Mouse (Mus musculus) kidney, adult 2 months (tissue): ENCODE data around the gene Grin2d. TPM values are rescaled to one million over a fixed set of nuclear protein-coding genes. Genes with fewer than 3 reads are reported as not detected.

Source experiments
- DNase-seq: peaks from one replicate; pipeline ENCODE4 v3.0.0; 2021
- H3K27ac ChIP-seq: fragments of 200-500 bp; 2 replicates; pipeline ENCODE4 v1.5.1; 2012; ENCODE audit warnings: low read depth, low read length, control low read depth, inconsistent platforms; ENCODE audit not compliant: insufficient read depth
- H3K27me3 ChIP-seq: fragments of 200-500 bp; replicated peaks from 2 replicates; pipeline ENCODE4 v1.6.1; 2012; ENCODE audit warnings: mild to moderate bottlenecking, moderate library complexity, low read length, inconsistent platforms; ENCODE audit not compliant: control insufficient read depth, insufficient read depth
- H3K36me3 ChIP-seq: fragments of 200-500 bp; 2 replicates; pipeline ENCODE4 v1.6.1; 2012; ENCODE audit warnings: mild to moderate bottlenecking, moderate library complexity, low read length, inconsistent platforms; ENCODE audit not compliant: control insufficient read depth, insufficient read depth
- H3K4me1 ChIP-seq: fragments of 200-500 bp; 2 replicates; pipeline ENCODE4 v1.6.1; 2011; ENCODE audit warnings: low read length; ENCODE audit not compliant: control insufficient read depth, insufficient read depth
- H3K4me3 ChIP-seq: fragments of 200-500 bp; 2 replicates; pipeline ENCODE4 v1.5.1; 2011; ENCODE audit warnings: mild to moderate bottlenecking, low read depth, low read length, control low read depth; ENCODE audit not compliant: insufficient read depth
- CTCF ChIP-seq: fragments of 200-500 bp; conservative IDR thresholded peaks from 2 replicates; pipeline ENCODE4 v1.5.1; 2011; ENCODE audit warnings: low read depth, mild to moderate bottlenecking, control low read depth, low read length, moderate library complexity, mixed read lengths; ENCODE audit not compliant: insufficient read depth, insufficient read length
- POLR2A ChIP-seq: fragments of 200-500 bp; IDR thresholded peaks from one replicate; pipeline ENCODE4 v1.6.1; 2011; ENCODE audit warnings: low read depth, low read length, control low read depth
- WGBS: fragments of 180-500 bp; shearing (Covaris S2); methylation state at CpG from one replicate; pipeline ENCODE4 v1.1.7; 2018; 5-methylcytosine and 5-hydroxymethylcytosine counted together
- polyA plus RNA-seq: library from polyadenylated mRNA; depleted of rRNA; stranded (reverse); fragments of >200 nt; gene quantifications from 2 replicates; pipeline ENCODE4 v1.2.3, GENCODE M21; 2012

Grin2d gene
- polyA plus RNA-seq, 1 experiment = 0.45 TPM

GRCm38 (mm10) chr7:45831128-45831525 lies 47.1 kb downstream of the Grin2d start:
- TF ChIP-seq POLR2A = no peak
- no peak for TF ChIP-seq CTCF
- DNase-seq = no peak
- Histone ChIP-seq H3K36me3 (no peaks in the 10 kb centered on the region), H3K27ac (peak overlapping the region; percentile 99; the same call in 1 of the 2 replicates), H3K27me3 (peaks cover 4% of the 10 kb centered on the region), H3K4me1 (peaks cover 5% of the 10 kb centered on the region; the same call in 1 of the 2 replicates), H3K4me3 (peak overlapping the region; percentile 100)
- WGBS = 26% methylated on average over 5 of the region's 5 CpGs

- WGBS = under 1% methylated on average over 35 of the region's 35 CpGs
- no peaks in the 10 kb centered on the region for H3K36me3 ChIP-seq
Observed at GRCm38 (mm10) chr7:45830427-45831127, 47.6 kb downstream of the Grin2d start, which contains the start of gene Grwd1. Gene Grwd1 (minus strand): TSS chr7:45830944.

GRCm38 (mm10) chr7:45826631-45827030 lies 51.5 kb downstream of the Grin2d start:
- WGBS = 90% methylated on average over 7 of the region's 7 CpGs
- Histone ChIP-seq H3K4me1 (peaks cover 5% of the 10 kb centered on the region; the same call in 1 of the 2 replicates), H3K4me3 (no peak overlapping the region), H3K27ac (no peak overlapping the region), H3K36me3 (no peaks in the 10 kb centered on the region), H3K27me3 (no peaks in the 10 kb centered on the region)
- DNase-seq = no peak
- TF ChIP-seq CTCF (no peak), POLR2A (no peak)

More at GRCm38 (mm10) chr7:45830427-45831127, 47.6 kb downstream of the Grin2d start, which contains the start of gene Grwd1:
- Histone ChIP-seq H3K27me3 (peaks cover 4% of the 10 kb centered on the region), H3K4me3 (peak within 1 kb of the TSS; percentile 100), H3K27ac (peak within 1 kb of the TSS; percentile 99), H3K4me1 (peaks cover 5% of the 10 kb centered on the region; the same call in 1 of the 2 replicates)
- DNase-seq = peak; percentile 93
- TF ChIP-seq CTCF (no peak), POLR2A (no peak)

GRCm38 (mm10) chr7:45824598-45824997 lies 53.6 kb downstream of the Grin2d start, which contains the start of gene Kcnj14:
Gene Kcnj14 (minus strand): TSS chr7:45824782.
- no peaks in the 10 kb centered on the region for H3K36me3 ChIP-seq

DNA sequence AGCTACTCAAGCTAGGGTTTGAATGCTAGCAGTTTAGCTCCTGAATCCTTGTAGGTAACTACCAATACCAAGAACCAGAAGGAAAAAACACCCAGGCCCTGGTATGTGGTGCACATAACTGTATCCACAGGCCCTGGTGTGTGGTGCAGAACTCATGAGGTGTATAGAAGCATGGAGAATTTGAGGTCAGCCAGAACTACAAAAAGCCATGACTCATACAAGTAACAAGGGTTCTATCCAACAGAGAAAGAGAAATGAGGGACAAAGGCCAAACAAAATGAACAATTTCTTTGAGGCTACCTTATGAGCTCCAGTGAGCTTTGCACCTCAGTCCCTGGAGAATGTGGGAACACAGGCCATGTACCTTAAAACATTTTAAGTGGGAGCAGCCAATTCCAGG lies 57.3 kb downstream of the Grin2d start:
- Histone ChIP-seq H3K4me1 (no peaks in the 10 kb centered on the region), H3K4me3 (no peak overlapping the region), H3K36me3 (no peaks in the 10 kb centered on the region), H3K27ac (no peak overlapping the region), H3K27me3 (no peaks in the 10 kb centered on the region)
- no peak for DNase-seq
- TF ChIP-seq CTCF = no peak
- TF ChIP-seq POLR2A = no peak

More at GRCm38 (mm10) chr7:45824598-45824997, 53.6 kb downstream of the Grin2d start, which contains the start of gene Kcnj14:
- no peaks in the 10 kb centered on the region for H3K27me3 ChIP-seq
- WGBS = 76% methylated on average over 7 of the region's 7 CpGs
- H3K27ac ChIP-seq = no peak within 1 kb of the TSS
- H3K4me3 ChIP-seq = no peak within 1 kb of the TSS
- no peak for TF ChIP-seq POLR2A
- no peak for TF ChIP-seq CTCF
- no peaks in the 10 kb centered on the region for H3K4me1 ChIP-seq
- no peak for DNase-seq

DNA sequence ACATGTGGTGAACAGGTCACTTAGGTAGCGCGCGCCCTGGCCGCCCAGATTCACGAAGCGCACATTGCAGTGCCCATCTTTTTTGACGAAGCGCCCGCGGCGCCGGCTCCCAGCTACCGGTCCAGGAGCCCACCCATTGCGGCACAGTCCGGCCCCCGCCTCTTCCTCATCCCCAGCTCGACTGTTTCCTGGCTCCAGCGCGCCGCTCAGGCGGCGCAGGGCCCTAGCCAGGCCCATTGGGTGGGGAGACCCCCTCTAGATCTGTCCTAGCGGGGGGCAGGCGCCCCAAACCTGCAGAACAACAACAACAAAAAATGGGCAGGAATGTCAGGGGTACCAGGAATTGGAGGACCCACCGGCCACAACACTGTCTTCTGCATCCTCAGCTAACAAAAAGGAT lies 58.3 kb downstream of the Grin2d start:
- no peak overlapping the region for H3K4me3 ChIP-seq
- H3K27me3 ChIP-seq = no peaks in the 10 kb centered on the region
- no peaks in the 10 kb centered on the region for H3K36me3 ChIP-seq
- H3K27ac ChIP-seq = no peak overlapping the region
- 15% methylated on average over 25 of the region's 25 CpGs for WGBS
- no peaks in the 10 kb centered on the region for H3K4me1 ChIP-seq
- no peak for DNase-seq
- TF ChIP-seq CTCF = no peak
- no peak for TF ChIP-seq POLR2A

GRCm38 (mm10) chr7:45815984-45816351 lies 62.2 kb downstream of the Grin2d start:
- 78% methylated on average over 2 of the region's 2 CpGs for WGBS
- no peak overlapping the region for H3K27ac ChIP-seq
- TF ChIP-seq POLR2A = no peak
- H3K27me3 ChIP-seq = no peaks in the 10 kb centered on the region
- no peaks in the 10 kb centered on the region; the same call in 1 of the 2 replicates for H3K4me1 ChIP-seq
- H3K4me3 ChIP-seq = no peak overlapping the region
- DNase-seq = no peak
- no peaks in the 10 kb centered on the region for H3K36me3 ChIP-seq
